Mouse (Mus musculus): Measurements from ENCODE around the gene Mak. TPM values are rescaled to one million over a fixed set of nuclear protein-coding genes. Genes with fewer than 3 reads are reported as not detected.

Gene Mak
- polyA plus RNA-seq, 1 experiment from 2014 or later: 2.6 TPM

GRCm38 (mm10) chr13:41047280-41047679 is 32.2 kb downstream of the Mak start:
- H3K27ac ChIP-seq (ENCODE audit: low read length): no peak overlapping the region
- no peak overlapping the region for H3K4me2 ChIP-seq (replicated peaks; ENCODE audit: low read depth, low read length)
- TF ChIP-seq EP300 (IDR thresholded peaks at IDR 0.05) (no peak), CTCF (IDR thresholded peaks at IDR 0.05) (peak; percentile 11; the same call in 1 of the 2 replicates)
- ATAC-seq (no peak), DNase-seq (ENCODE audit: low spot score) (no peak)
- WGBS: 81% methylated on average over 6 of the region's 6 CpGs
- no peaks in the 10 kb centered on the region for H3K36me3 ChIP-seq (ENCODE audit: insufficient read depth, low read length)
- no peaks in the 10 kb centered on the region for H3K27me3 ChIP-seq (replicated peaks; ENCODE audit: insufficient read depth, low read length)
- no peak overlapping the region for H3K4me3 ChIP-seq (ENCODE audit: low read depth, low read length)
- no peak overlapping the region for H3K9ac ChIP-seq (replicated peaks; ENCODE audit: low read depth)
- no peaks in the 10 kb centered on the region for H3K4me1 ChIP-seq (ENCODE audit: insufficient read depth, low read depth, low read length)
- no peaks in the 10 kb centered on the region for H3K9me3 ChIP-seq (ENCODE audit: low read length)

- Histone ChIP-seq H3K9ac (replicated peaks; ENCODE audit: low read depth) (no peak overlapping the region), H3K27ac (ENCODE audit: low read length) (no peak overlapping the region), H3K9me3 (ENCODE audit: low read length) (no peaks in the 10 kb centered on the region), H3K4me3 (ENCODE audit: low read depth, low read length) (no peak overlapping the region), H3K4me2 (replicated peaks; ENCODE audit: low read depth, low read length) (no peak overlapping the region), H3K27me3 (replicated peaks; ENCODE audit: insufficient read depth, low read length) (no peaks in the 10 kb centered on the region), H3K4me1 (ENCODE audit: insufficient read depth, low read depth, low read length) (no peaks in the 10 kb centered on the region), H3K36me3 (ENCODE audit: insufficient read depth, low read length) (no peaks in the 10 kb centered on the region)
- no peak for ATAC-seq
- TF ChIP-seq EP300 (IDR thresholded peaks at IDR 0.05) (no peak), CTCF (IDR thresholded peaks at IDR 0.05) (no peak)
- 85% methylated on average over 8 of the region's 8 CpGs for WGBS
- no peak for DNase-seq (ENCODE audit: low spot score)
Measured at GRCm38 (mm10) chr13:41045901-41046300, 33.6 kb downstream of the Mak start.

- no peak overlapping the region for H3K4me2 ChIP-seq (replicated peaks; ENCODE audit: low read depth, low read length)
- no peaks in the 10 kb centered on the region for H3K36me3 ChIP-seq (ENCODE audit: insufficient read depth, low read length)
- H3K27me3 ChIP-seq (replicated peaks; ENCODE audit: insufficient read depth, low read length): no peaks in the 10 kb centered on the region
- H3K27ac ChIP-seq (ENCODE audit: low read length): no peak overlapping the region
- no peaks in the 10 kb centered on the region for H3K9me3 ChIP-seq (ENCODE audit: low read length)
- no peak overlapping the region for H3K4me3 ChIP-seq (ENCODE audit: low read depth, low read length)
- TF ChIP-seq EP300 (IDR thresholded peaks at IDR 0.05): no peak
- no peak for TF ChIP-seq CTCF (IDR thresholded peaks at IDR 0.05)
- ATAC-seq (no peak), DNase-seq (ENCODE audit: low spot score) (no peak)
- WGBS: 91% methylated on average over 4 of the region's 4 CpGs
- no peaks in the 10 kb centered on the region for H3K4me1 ChIP-seq (ENCODE audit: insufficient read depth, low read depth, low read length)
- H3K9ac ChIP-seq (replicated peaks; ENCODE audit: low read depth): no peak overlapping the region
Measured at GRCm38 (mm10) chr13:41042511-41042910, 37.0 kb downstream of the Mak start.

GRCm38 (mm10) chr13:41030098-41030497 is 49.4 kb downstream of the Mak start:
- DNase-seq (ENCODE audit: low spot score): no peak
- Histone ChIP-seq H3K9ac (replicated peaks; ENCODE audit: low read depth) (no peak overlapping the region), H3K4me3 (ENCODE audit: low read depth, low read length) (no peak overlapping the region), H3K9me3 (ENCODE audit: low read length) (no peaks in the 10 kb centered on the region), H3K36me3 (ENCODE audit: insufficient read depth, low read length) (no peaks in the 10 kb centered on the region), H3K4me2 (replicated peaks; ENCODE audit: low read depth, low read length) (no peak overlapping the region), H3K27ac (ENCODE audit: low read length) (no peak overlapping the region), H3K27me3 (replicated peaks; ENCODE audit: insufficient read depth, low read length) (no peaks in the 10 kb centered on the region), H3K4me1 (ENCODE audit: insufficient read depth, low read depth, low read length) (no peaks in the 10 kb centered on the region)
- no peak for TF ChIP-seq CTCF (IDR thresholded peaks at IDR 0.05)
- no peak for TF ChIP-seq EP300 (IDR thresholded peaks at IDR 0.05)
- WGBS: 68% methylated on average over 5 of the region's 5 CpGs
- no peak for ATAC-seq

- TF ChIP-seq EP300 (IDR thresholded peaks at IDR 0.05) (no peak), CTCF (IDR thresholded peaks at IDR 0.05) (no peak)
- H3K9ac ChIP-seq (replicated peaks; ENCODE audit: low read depth): no peak overlapping the region
- ATAC-seq (no peak), DNase-seq (ENCODE audit: low spot score) (no peak)
- no peak overlapping the region for H3K27ac ChIP-seq (ENCODE audit: low read length)
- no peaks in the 10 kb centered on the region for H3K9me3 ChIP-seq (ENCODE audit: low read length)
- peaks cover 4% of the 10 kb centered on the region; the same call in 1 of the 2 replicates for H3K4me1 ChIP-seq (ENCODE audit: insufficient read depth, low read depth, low read length)
- 0 out of 2 replicates have a peak, but pooled peaks cover 4% of the 10 kb centered on the region for H3K36me3 ChIP-seq (ENCODE audit: insufficient read depth, low read length)
- no peak overlapping the region for H3K4me3 ChIP-seq (ENCODE audit: low read depth, low read length)
- 70% methylated on average over 13 of the region's 13 CpGs for WGBS
- no peaks in the 10 kb centered on the region for H3K27me3 ChIP-seq (replicated peaks; ENCODE audit: insufficient read depth, low read length)
- no peak overlapping the region for H3K4me2 ChIP-seq (replicated peaks; ENCODE audit: low read depth, low read length)
Measured at GRCm38 (mm10) chr13:41022099-41022498, 57.4 kb downstream of the Mak start.

- no peaks in the 10 kb centered on the region for H3K9me3 ChIP-seq (ENCODE audit: low read length)
- TF ChIP-seq EP300 (IDR thresholded peaks at IDR 0.05) (no peak), CTCF (IDR thresholded peaks at IDR 0.05) (no peak)
- no peaks in the 10 kb centered on the region for H3K27me3 ChIP-seq (replicated peaks; ENCODE audit: insufficient read depth, low read length)
- H3K4me1 ChIP-seq (ENCODE audit: insufficient read depth, low read depth, low read length): peaks cover 9% of the 10 kb centered on the region; the same call in 1 of the 2 replicates
- DNase-seq (ENCODE audit: low spot score) (no peak), ATAC-seq (no peak)
- WGBS: 85% methylated on average over 6 of the region's 6 CpGs
- no peak overlapping the region for H3K4me2 ChIP-seq (replicated peaks; ENCODE audit: low read depth, low read length)
- 0 out of 2 replicates have a peak, but pooled peaks cover 4% of the 10 kb centered on the region for H3K36me3 ChIP-seq (ENCODE audit: insufficient read depth, low read length)
- no peak overlapping the region for H3K27ac ChIP-seq (ENCODE audit: low read length)
- no peak overlapping the region for H3K9ac ChIP-seq (replicated peaks; ENCODE audit: low read depth)
- H3K4me3 ChIP-seq (ENCODE audit: low read depth, low read length): no peak overlapping the region
Measured at GRCm38 (mm10) chr13:41021607-41022006, 57.9 kb downstream of the Mak start.

- no peak overlapping the region for H3K4me3 ChIP-seq (ENCODE audit: low read depth, low read length)
- no peaks in the 10 kb centered on the region for H3K27me3 ChIP-seq (replicated peaks; ENCODE audit: insufficient read depth, low read length)
- DNase-seq (ENCODE audit: low spot score) (no peak), ATAC-seq (no peak)
- TF ChIP-seq EP300 (IDR thresholded peaks at IDR 0.05): no peak
- no peak for TF ChIP-seq CTCF (IDR thresholded peaks at IDR 0.05)
- 0 out of 2 replicates have a peak, but pooled peaks cover 4% of the 10 kb centered on the region for H3K36me3 ChIP-seq (ENCODE audit: insufficient read depth, low read length)
- H3K4me1 ChIP-seq (ENCODE audit: insufficient read depth, low read depth, low read length): peaks cover 12% of the 10 kb centered on the region; the same call in 1 of the 2 replicates
- no peaks in the 10 kb centered on the region for H3K9me3 ChIP-seq (ENCODE audit: low read length)
- 62% methylated on average over 7 of the region's 7 CpGs for WGBS
- no peak overlapping the region for H3K9ac ChIP-seq (replicated peaks; ENCODE audit: low read depth)
- no peak overlapping the region for H3K27ac ChIP-seq (ENCODE audit: low read length)
- no peak overlapping the region for H3K4me2 ChIP-seq (replicated peaks; ENCODE audit: low read depth, low read length)
Measured at GRCm38 (mm10) chr13:41020494-41020893, 59.0 kb downstream of the Mak start.
